Mouse (Mus musculus) CH12.LX (cell line): ENCODE data around the gene Gas6. TPM values are rescaled to one million over a fixed set of nuclear protein-coding genes. Genes with fewer than 3 reads are reported as not detected.

Experiments used
- DNase-seq: peaks from one replicate; pipeline ENCODE4 v3.0.0-alpha.2; 2013; ENCODE audit errors: extremely low read depth
- H3K27ac ChIP-seq: 2 replicates; pipeline ENCODE4 v1.5.1; 2012; ENCODE audit warnings: low read depth, mild to moderate bottlenecking, control low read depth, moderate library complexity; ENCODE audit not compliant: insufficient read depth
- H3K27me3 ChIP-seq: replicated peaks from 2 replicates; pipeline ENCODE3; 2012; ENCODE audit warnings: inconsistent platforms
- H3K36me3 ChIP-seq, 2 experiments: replicated peaks in 1 of 2; 2 replicates each; pipeline versions ENCODE3 to v1.6.1; 2012; ENCODE audit warnings: inconsistent platforms in 1 of 2, low read length in 1 of 2, mild to moderate bottlenecking in 1 of 2, mixed read lengths in 1 of 2, moderate library complexity in 1 of 2; ENCODE audit not compliant: control insufficient read depth in 1 of 2, insufficient read depth in 1 of 2
- H3K4me1 ChIP-seq, 2 experiments: 2 replicates each; pipeline ENCODE4 v1.6.1; 2012; ENCODE audit warnings: inconsistent platforms in 1 of 2, moderate library complexity in 1 of 2; ENCODE audit not compliant: insufficient read depth in 2 of 2, control insufficient read depth in 1 of 2
- H3K4me2 ChIP-seq: 2 replicates; pipeline ENCODE4 v1.6.1; 2012; ENCODE audit warnings: low read depth, mild to moderate bottlenecking, control low read depth; ENCODE audit not compliant: poor library complexity, insufficient read depth, severe bottlenecking
- H3K4me3 ChIP-seq, 3 experiments: fragments of 150-350 bp in 1 of 3; sonication (generic) in 1 of 3; replicated peaks in 1 of 3; 2 replicates each; pipeline versions ENCODE3 to v1.5.1; 2011 to 2012; ENCODE audit warnings: low read depth in 2 of 3, low read length in 2 of 3, mild to moderate bottlenecking in 2 of 3, moderate library complexity in 2 of 3, control low read depth in 1 of 3, improper control_type of control experiment in 1 of 3, inconsistent platforms in 1 of 3, mixed read lengths in 1 of 3; ENCODE audit not compliant: poor library complexity in 1 of 3
- H3K79me2 ChIP-seq: replicated peaks from 2 replicates; pipeline ENCODE4 v1.6.1; 2012; ENCODE audit warnings: mild to moderate bottlenecking, moderate library complexity; ENCODE audit not compliant: control insufficient read depth, poor library complexity, insufficient read depth, severe bottlenecking; ENCODE audit errors: extremely low read depth
- H3K9ac ChIP-seq: 2 replicates; pipeline ENCODE4 v1.6.1; 2012; ENCODE audit warnings: low read depth, mild to moderate bottlenecking, control low read depth, moderate library complexity; ENCODE audit not compliant: insufficient read depth
- H3K9me3 ChIP-seq: replicated peaks from 2 replicates; pipeline ENCODE3; 2012; ENCODE audit warnings: low read length, inconsistent platforms, mixed read lengths
- BHLHE40 ChIP-seq: IDR thresholded peaks from 2 replicates; pipeline ENCODE4 v1.6.1; 2011; ENCODE audit warnings: mild to moderate bottlenecking, low read depth, low read length, improper control_type of control experiment
- CHD2 ChIP-seq: IDR thresholded peaks from 2 replicates; pipeline ENCODE4 v1.6.1; 2011; ENCODE audit warnings: low read length, improper control_type of control experiment
- CTCF ChIP-seq, 2 experiments: IDR thresholded peaks in 1 of 2; conservative IDR thresholded peaks in 1 of 2; 2 replicates each; pipeline ENCODE4 v1.5.1; 2011 to 2012; ENCODE audit warnings: low read depth in 2 of 2, low read length in 2 of 2, improper control_type of control experiment in 1 of 2, inconsistent platforms in 1 of 2, mild to moderate bottlenecking in 1 of 2, moderate library complexity in 1 of 2
- E2F4 ChIP-seq: IDR thresholded peaks from 2 replicates; pipeline ENCODE4 v1.6.1; 2011; ENCODE audit warnings: low read depth, low read length, improper control_type of control experiment; ENCODE audit not compliant: insufficient replicate concordance
- EP300 ChIP-seq: IDR thresholded peaks from 2 replicates; pipeline ENCODE4 v1.6.1; 2011; ENCODE audit warnings: low read length, improper control_type of control experiment
- ETS1 ChIP-seq: conservative IDR thresholded peaks from 2 replicates; pipeline ENCODE4 v1.6.1; 2012; ENCODE audit warnings: low read depth, mild to moderate bottlenecking, inconsistent platforms, low read length, improper control_type of control experiment, moderate library complexity
- GABPA ChIP-seq: IDR thresholded peaks from 2 replicates; pipeline ENCODE4 v1.6.1; 2012; ENCODE audit warnings: low read depth, low read length, improper control_type of control experiment, inconsistent platforms; ENCODE audit not compliant: insufficient replicate concordance
- JUN ChIP-seq: IDR thresholded peaks from 2 replicates; pipeline ENCODE4 v1.6.1; 2011; ENCODE audit warnings: low read depth, mild to moderate bottlenecking, low read length, improper control_type of control experiment, moderate library complexity; ENCODE audit not compliant: insufficient read depth
- JUND ChIP-seq: conservative IDR thresholded peaks from 2 replicates; pipeline ENCODE4 v1.6.1; 2011; ENCODE audit warnings: low read depth, low read length, improper control_type of control experiment
- KAT2A ChIP-seq: IDR thresholded peaks from 2 replicates; pipeline ENCODE4 v1.6.1; 2012; ENCODE audit warnings: low read length, improper control_type of control experiment, inconsistent platforms; ENCODE audit not compliant: insufficient replicate concordance
- MAFK ChIP-seq: IDR thresholded peaks from 2 replicates; pipeline ENCODE4 v1.6.1; 2011; ENCODE audit warnings: low read length, improper control_type of control experiment; ENCODE audit not compliant: insufficient replicate concordance
- MAX ChIP-seq: IDR thresholded peaks from 2 replicates; pipeline ENCODE4 v1.6.1; 2011; ENCODE audit warnings: low read length, improper control_type of control experiment
- MAZ ChIP-seq: IDR thresholded peaks from 2 replicates; pipeline ENCODE4 v1.6.1; 2012; ENCODE audit warnings: low read depth, mild to moderate bottlenecking, inconsistent platforms, low read length, improper control_type of control experiment, moderate library complexity
- MXI1 ChIP-seq: IDR thresholded peaks from 2 replicates; pipeline ENCODE4 v1.6.1; 2011; ENCODE audit warnings: mild to moderate bottlenecking, low read depth, low read length, improper control_type of control experiment
- NELFE ChIP-seq: IDR thresholded peaks from 2 replicates; pipeline ENCODE4 v1.6.1; 2011; ENCODE audit warnings: low read depth, low read length, improper control_type of control experiment
- NRF1 ChIP-seq: IDR thresholded peaks from 2 replicates; pipeline ENCODE4 v1.6.1; 2014; ENCODE audit warnings: low read depth, mild to moderate bottlenecking, inconsistent platforms, low read length, improper control_type of control experiment, moderate library complexity
- PAX5 ChIP-seq: IDR thresholded peaks from 2 replicates; pipeline ENCODE4 v1.6.1; 2012; ENCODE audit warnings: low read length, inconsistent platforms, mixed read lengths
- RAD21 ChIP-seq: IDR thresholded peaks from 2 replicates; pipeline ENCODE4 v1.6.1; 2011; ENCODE audit warnings: low read depth, mild to moderate bottlenecking, low read length, improper control_type of control experiment, moderate library complexity
- RCOR1 ChIP-seq: conservative IDR thresholded peaks from 2 replicates; pipeline ENCODE4 v1.6.1; 2012; ENCODE audit warnings: low read depth, mild to moderate bottlenecking, inconsistent platforms, low read length, improper control_type of control experiment
- SIN3A ChIP-seq: IDR thresholded peaks from 2 replicates; pipeline ENCODE4 v1.6.1; 2012; ENCODE audit warnings: low read length, improper control_type of control experiment, inconsistent platforms
- SMC3 ChIP-seq: IDR thresholded peaks from 2 replicates; pipeline ENCODE4 v1.6.1; 2011; ENCODE audit warnings: low read depth, low read length, improper control_type of control experiment
- TBP ChIP-seq: conservative IDR thresholded peaks from 2 replicates; pipeline ENCODE4 v1.6.1; 2011; ENCODE audit warnings: low read depth, low read length, improper control_type of control experiment
- TCF12 ChIP-seq: IDR thresholded peaks from 2 replicates; pipeline ENCODE4 v1.6.1; 2014; ENCODE audit warnings: low read depth, mild to moderate bottlenecking, inconsistent platforms, low read length, improper control_type of control experiment
- USF1 ChIP-seq: IDR thresholded peaks from 2 replicates; pipeline ENCODE4 v1.6.1; 2014; ENCODE audit warnings: low read depth, mild to moderate bottlenecking, inconsistent platforms, low read length, improper control_type of control experiment
- USF2 ChIP-seq: conservative IDR thresholded peaks from 2 replicates; pipeline ENCODE4 v1.6.1; 2011; ENCODE audit warnings: low read depth, low read length, improper control_type of control experiment
- ZC3H11A ChIP-seq: IDR thresholded peaks from 2 replicates; pipeline ENCODE4 v1.6.1; 2012; ENCODE audit warnings: low read depth, mild to moderate bottlenecking, inconsistent platforms, low read length, improper control_type of control experiment
- ZKSCAN1 ChIP-seq: IDR thresholded peaks from 2 replicates; pipeline ENCODE4 v1.6.1; 2012; ENCODE audit warnings: low read depth, inconsistent platforms, low read length, improper control_type of control experiment, borderline replicate concordance
- ZMIZ1 ChIP-seq: IDR thresholded peaks from 2 replicates; pipeline ENCODE4 v1.6.1; 2012; ENCODE audit warnings: low read depth, mild to moderate bottlenecking, inconsistent platforms, low read length, improper control_type of control experiment
- ZNF384 ChIP-seq: IDR thresholded peaks from 2 replicates; pipeline ENCODE4 v1.6.1; 2012; ENCODE audit warnings: low read depth, low read length, improper control_type of control experiment, inconsistent platforms
- dilution Hi-C: fragments of 300-500 bp; cut with MboI; formaldehyde crosslinking; loops from 2 replicates; pipeline ENCODE4 v1.14.3; 2020; ENCODE audit warnings: low sequenced_read_pairs; ENCODE audit not compliant: extremely low pct_unique_long_range_greater_than_20kb, extremely low pct_ligation_motif_present
- in situ Hi-C: fragments of 300-500 bp; cut with MboI; formaldehyde crosslinking; loops from 3 replicates; pipeline ENCODE4 v1.14.3; 2019; ENCODE audit warnings: low sequenced_read_pairs, low pct_ligation_motif_present, low pct_unique_long_range_greater_than_20kb, mixed read lengths
- polyA plus RNA-seq: library from polyadenylated mRNA; unstranded; fragments of >175 nt; gene quantifications from 2 replicates; pipeline ENCODE4 v1.2.1, GENCODE M21; 2012; ENCODE audit warnings: low read depth; ENCODE audit not compliant: insufficient read length
- total RNA-seq, 2 experiments: library from RNA; depleted of rRNA; stranded (reverse); fragments of 300-350 nt in 1 of 2; fragments of >200 nt in 1 of 2; gene quantifications; 2 replicates each; pipeline ENCODE4 v1.2.3; 2012 to 2014

Gene Gas6
- total and polyA plus RNA-seq, 3 experiments = not detected

DNA sequence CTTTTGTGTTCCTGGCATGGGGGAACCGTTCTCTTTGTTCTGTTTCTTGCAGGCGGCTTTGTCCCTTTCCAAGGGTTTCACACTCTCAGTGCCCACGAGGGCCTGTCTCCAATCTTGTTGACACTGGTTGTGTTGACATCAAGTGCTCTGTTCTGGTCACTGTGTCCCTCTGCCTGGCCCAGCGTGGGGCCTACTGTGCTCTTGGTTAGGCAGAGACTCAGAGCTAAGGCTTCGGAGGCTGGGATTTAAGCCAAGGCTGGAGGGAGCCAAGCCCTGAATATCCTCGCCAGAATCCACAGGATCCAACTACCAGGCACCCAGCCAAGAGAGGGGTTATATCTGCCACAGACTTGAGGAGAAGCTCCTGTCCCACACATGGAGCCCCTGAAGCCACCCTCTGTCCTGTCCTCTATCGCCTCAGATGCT lies 35.6 kb upstream of the Gas6 start:
- no peak overlapping the region for H3K27ac ChIP-seq
- dilution Hi-C loops (no loop called here), in situ Hi-C loops (no loop called here)

DNA sequence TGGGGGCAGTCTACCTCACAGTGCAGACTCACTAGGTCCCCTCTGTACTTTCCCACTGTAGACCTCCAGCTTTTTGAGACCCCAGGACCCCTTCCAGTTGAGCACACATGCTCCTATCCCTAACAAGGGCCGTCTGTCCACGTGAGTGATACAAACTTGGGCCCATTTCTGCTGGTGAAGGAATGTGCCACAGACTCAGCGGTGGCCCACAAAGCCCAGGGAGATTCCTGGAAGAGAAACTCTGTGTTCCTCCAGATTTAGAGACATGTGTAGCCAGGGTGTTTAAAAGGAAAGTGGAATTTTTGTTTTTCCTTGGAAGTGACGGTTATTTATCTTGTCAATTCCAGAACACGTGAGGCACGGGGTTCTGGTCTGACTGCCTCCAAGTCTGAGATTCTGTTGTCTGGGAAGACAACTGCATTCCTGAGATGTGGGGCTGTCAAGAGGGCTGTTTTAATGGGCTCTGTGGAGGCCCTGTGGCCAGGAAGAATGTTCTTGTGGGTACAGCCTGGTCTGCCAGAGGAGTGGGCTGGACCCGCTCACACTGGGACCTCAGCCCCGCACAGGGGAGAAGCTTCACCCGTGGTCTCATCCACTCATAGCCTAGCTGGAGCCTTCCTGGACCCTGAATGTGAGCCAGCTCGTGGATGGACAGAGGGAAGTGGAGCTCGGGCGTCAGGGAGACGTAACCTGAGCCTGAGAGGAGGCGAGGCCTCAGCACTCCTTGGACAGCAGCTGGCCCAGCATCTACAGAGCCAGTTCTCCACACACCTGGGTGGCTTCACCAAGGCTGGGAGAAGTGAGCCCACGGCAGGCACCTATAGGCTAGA lies 34.9 kb upstream of the Gas6 start:
- no peak for DNase-seq
- Histone ChIP-seq H3K27me3 (peaks cover 15% of the 10 kb centered on the region), H3K9me3 (peaks cover 6% of the 10 kb centered on the region), H3K4me2 (no peak overlapping the region), H3K79me2 (no peaks in the 10 kb centered on the region), H3K4me1 (no peaks in the 10 kb centered on the region), H3K4me3 (no peak overlapping the region), H3K9ac (no peak overlapping the region), H3K27ac (no peak overlapping the region), H3K36me3 (no peaks in the 10 kb centered on the region)
- TF ChIP-seq JUN (no peak), EP300 (no peak), GABPA (no peak), ZMIZ1 (no peak), PAX5 (no peak), KAT2A (no peak), USF1 (no peak), JUND (no peak), ZNF384 (no peak), NELFE (no peak), RCOR1 (no peak), RAD21 (no peak), CTCF (conservative IDR thresholded peaks at IDR 0.05 in 1 of 2, IDR thresholded peaks at IDR 0.05 in 1 of 2; ENCODE audit: low read depth in 2 of 2, low read length in 2 of 2) (no peak), SIN3A (no peak)
- in situ Hi-C loops (no loop called here), dilution Hi-C loops (no loop called here)

More for the DNA sequence above, 35.6 kb upstream of the Gas6 start:
- Histone ChIP-seq H3K4me1 (no peaks in the 10 kb centered on the region), H3K36me3 (no peaks in the 10 kb centered on the region), H3K4me2 (no peak overlapping the region), H3K4me3 (no peak overlapping the region), H3K27me3 (peaks cover 9% of the 10 kb centered on the region), H3K9ac (no peak overlapping the region), H3K79me2 (no peaks in the 10 kb centered on the region), H3K9me3 (peaks cover 6% of the 10 kb centered on the region)
- no peak for DNase-seq
- TF ChIP-seq MAX (no peak), CTCF (conservative IDR thresholded peaks at IDR 0.05 in 1 of 2, IDR thresholded peaks at IDR 0.05 in 1 of 2; ENCODE audit: low read depth in 2 of 2, low read length in 2 of 2) (no peak), SMC3 (no peak), ZC3H11A (no peak), GABPA (no peak), USF2 (no peak), BHLHE40 (no peak), NRF1 (no peak), MXI1 (no peak), MAZ (no peak), TCF12 (no peak), CHD2 (no peak), E2F4 (no peak), RAD21 (no peak), TBP (no peak), ZNF384 (no peak), ETS1 (no peak), ZKSCAN1 (no peak), MAFK (no peak)
